ENCODE assay signal across 8 mouse cellular contexts in the genomic region with DNA sequence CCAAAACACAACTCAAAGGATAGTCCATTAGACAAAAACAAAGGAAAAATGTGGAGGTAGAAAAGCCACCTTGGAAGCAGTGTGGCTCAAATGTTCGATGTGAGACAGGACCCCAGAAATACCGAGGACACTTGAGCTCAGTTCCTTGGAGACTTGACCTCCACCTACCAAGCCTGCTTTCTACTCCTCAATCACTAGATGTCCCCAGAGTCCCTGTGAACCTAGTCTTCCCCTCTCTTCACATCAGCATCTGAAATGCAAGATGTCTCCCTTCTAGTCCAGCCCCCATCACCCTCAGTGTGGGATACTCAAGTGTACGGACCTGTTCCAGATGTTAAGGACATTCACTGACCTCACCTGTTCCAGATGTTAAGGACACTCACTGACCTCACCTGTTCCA. TPM values are rescaled to one million over a fixed set of nuclear protein-coding genes. Genes with fewer than 3 reads are reported as not detected.
DNase-seq lines count a peak whose midpoint lies in the region; ATAC-seq lines count a peak whose summit lies in the region.

No protein-coding gene starts in this region.

- H3K27ac ChIP-seq in heart, embryonic 11.5 days (ENCODE audit: low read depth, low read length) = no peak overlapping the region

- no peaks in the 10 kb centered on the region for H3K27me3 ChIP-seq in heart, embryonic 11.5 days (ENCODE audit: control insufficient read depth, insufficient read depth, low read length)

- no peak overlapping the region for H3K4me2 ChIP-seq in heart, embryonic 11.5 days

- no peak overlapping the region for H3K9ac ChIP-seq in heart, embryonic 11.5 days (ENCODE audit: low read depth, low read length)

- no peaks in the 10 kb centered on the region for H3K36me3 ChIP-seq in heart, embryonic 11.5 days (ENCODE audit: control insufficient read depth, insufficient read depth, low read length)

- peaks cover 21% of the 10 kb centered on the region for H3K4me1 ChIP-seq in heart, embryonic 11.5 days (ENCODE audit: control insufficient read depth, insufficient read depth, low read length)

- no peak overlapping the region for H3K4me3 ChIP-seq in heart, embryonic 11.5 days (ENCODE audit: low read depth, low read length)

- ATAC-seq in heart, embryonic 11.5 days (replicated peaks; ENCODE audit: insufficient number of reproducible peaks, low FRiP score, low TSS enrichment) = no peak

- no peaks in the 10 kb centered on the region for H3K9me3 ChIP-seq in heart, embryonic 11.5 days (replicated peaks; ENCODE audit: control insufficient read depth, low read length)

- DNase-seq in heart, adult 9 months (ENCODE audit: low spot score in 2 of 2) = peak; percentile 54 to 64
- DNase-seq in A20 (ENCODE audit: low read depth, low spot score) (peak; percentile 50), R1 (ENCODE audit: low read depth, low spot score) (peak; percentile 88)
- DNase-seq in embryo, embryonic 9.5 days (ENCODE audit: extremely low spot score) = peak; percentile 59
- peak; percentile 70 for DNase-seq in kidney, postnatal 14 days
- DNase-seq in neural tube, embryonic 10.5 days (ENCODE audit: extremely low spot score, low spot score) = peak; percentile 42
- DNase-seq in spleen, postnatal 14 days (ENCODE audit: low spot score in 2 of 2) = no peak

- WGBS in heart, embryonic 11.5 days (ENCODE audit: insufficient replicate concordance) = 11% methylated on average over 3 of the region's 3 CpGs

RNA-seq across cellular contexts. Expression of a gene that starts 5.1 kb away (rescaled TPM):
- polyA plus RNA-seq in heart, embryonic 11.5 days (2014; fragmentation: Nextera tagmentation; extraction: Ambion mirVana) = 12.9 and 13.9 TPM in 2 replicates

RNA-seq across cellular contexts. Expression of a gene that starts 16.3 kb away (rescaled TPM):
- polyA plus RNA-seq in heart, embryonic 11.5 days (2014; fragmentation: Nextera tagmentation; extraction: Ambion mirVana) = 3.8 and 5.5 TPM in 2 replicates

RNA-seq across cellular contexts. Expression of a gene that starts 22.0 kb away (rescaled TPM):
- polyA plus RNA-seq in heart, embryonic 11.5 days (2014; fragmentation: Nextera tagmentation; extraction: Ambion mirVana) = 50.9 and 55.4 TPM in 2 replicates

RNA-seq across cellular contexts. Expression of a gene that starts 22.6 kb away (rescaled TPM):
- polyA plus RNA-seq in heart, embryonic 11.5 days (2014; fragmentation: Nextera tagmentation; extraction: Ambion mirVana) = 1.4 and 1.5 TPM in 2 replicates

RNA-seq across cellular contexts. Expression of a gene that starts 49.0 kb away (rescaled TPM):
- polyA plus RNA-seq in heart, embryonic 11.5 days (2014; fragmentation: Nextera tagmentation; extraction: Ambion mirVana) = 3.4 and 3.6 TPM in 2 replicates

Comparison
In these comparisons a context has a peak if more than half of its experiments do, and no peak if none do; other contexts are left out.
1. DNase-seq: peak in heart, adult 9 months (2 of 2), A20 (single experiment), R1 (single experiment), embryo, embryonic 9.5 days (single experiment), kidney, postnatal 14 days (single experiment) and neural tube, embryonic 10.5 days (single experiment); none in spleen, postnatal 14 days (0 of 2).